Mouse (Mus musculus): ENCODE results near the gene Tmem126a. TPM values are rescaled to one million over a fixed set of nuclear protein-coding genes. Genes with fewer than 3 reads are reported as not detected.

Tmem126a gene
- polyA plus RNA-seq, 1 experiment from 2014 or later = 105 TPM

Other genes starting within 250 kb of the Tmem126a start
- not detected in 2 replicates for gene Ccdc83, start 191.5 kb downstream of the Tmem126a start, polyA plus RNA-seq (2015; fragmentation: Nextera tagmentation; extraction: Ambion mirVana)
- 7.8 and 7.9 TPM in 2 replicates for gene Sytl2, start 155.0 kb downstream of the Tmem126a start, polyA plus RNA-seq (2015; fragmentation: Nextera tagmentation; extraction: Ambion mirVana)
- gene Ccdc89, start 30.7 kb downstream of the Tmem126a start, polyA plus RNA-seq (2015; fragmentation: Nextera tagmentation; extraction: Ambion mirVana) = 0.72 and 1.0 TPM in 2 replicates
- gene Crebzf, start 14.5 kb downstream of the Tmem126a start, polyA plus RNA-seq (2015; fragmentation: Nextera tagmentation; extraction: Ambion mirVana) = 18.9 and 19.0 TPM in 2 replicates
- gene Tmem126b, start 18.8 kb upstream of the Tmem126a start, polyA plus RNA-seq (2015; fragmentation: Nextera tagmentation; extraction: Ambion mirVana) = 29.2 and 32.1 TPM in 2 replicates
- 7.2 and 10.8 TPM in 2 replicates for gene Dlg2, start 19.4 kb upstream of the Tmem126a start, polyA plus RNA-seq (2015; fragmentation: Nextera tagmentation; extraction: Ambion mirVana)